Mouse (Mus musculus): Measurements from ENCODE around the gene Adamts14. TPM values are rescaled to one million over a fixed set of nuclear protein-coding genes. Genes with fewer than 3 reads are reported as not detected.

The Adamts14 gene
- polyA plus RNA-seq, 1 experiment from 2014 or later, result 1.2 TPM

DNA sequence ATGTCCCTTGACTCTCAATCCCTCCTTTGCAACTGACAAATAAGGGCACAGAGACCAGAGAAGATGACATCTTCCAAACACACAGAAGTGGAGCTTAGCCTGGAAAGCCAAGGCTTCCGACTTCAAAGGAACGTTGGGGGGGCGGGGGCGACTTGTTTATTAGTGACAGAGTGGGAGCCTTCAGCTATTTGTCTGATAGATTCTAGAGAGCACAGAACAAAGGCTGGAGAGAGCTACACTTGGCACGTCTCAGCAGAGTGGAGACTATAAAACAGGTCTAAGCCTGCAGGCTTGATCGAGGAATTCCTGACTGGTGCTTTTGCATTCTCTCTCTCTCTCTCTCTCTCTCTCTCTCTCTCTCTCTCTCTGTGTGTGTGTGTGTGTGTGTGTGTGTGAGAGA, 122.6 kb downstream of the Adamts14 start:
- H3K27me3 ChIP-seq (replicated peaks), result no peaks in the 10 kb centered on the region
- 0 out of 2 replicates have a peak overlapping the region, but pooled peaks have one; percentile 31 for H3K27ac ChIP-seq
- H3K9ac ChIP-seq, result no peak overlapping the region
- peaks cover 8% of the 10 kb centered on the region; the same call in 1 of the 2 replicates for H3K4me1 ChIP-seq
- no peaks in the 10 kb centered on the region for H3K9me3 ChIP-seq
- no peak overlapping the region for H3K4me3 ChIP-seq (replicated peaks)
- WGBS, result 27% methylated on average over 6 of the region's 6 CpGs
- H3K4me2 ChIP-seq, result no peak overlapping the region
- ATAC-seq (ENCODE audit: insufficient read depth, low FRiP score, low read depth), result no peak
- no peaks in the 10 kb centered on the region for H3K36me3 ChIP-seq

DNA sequence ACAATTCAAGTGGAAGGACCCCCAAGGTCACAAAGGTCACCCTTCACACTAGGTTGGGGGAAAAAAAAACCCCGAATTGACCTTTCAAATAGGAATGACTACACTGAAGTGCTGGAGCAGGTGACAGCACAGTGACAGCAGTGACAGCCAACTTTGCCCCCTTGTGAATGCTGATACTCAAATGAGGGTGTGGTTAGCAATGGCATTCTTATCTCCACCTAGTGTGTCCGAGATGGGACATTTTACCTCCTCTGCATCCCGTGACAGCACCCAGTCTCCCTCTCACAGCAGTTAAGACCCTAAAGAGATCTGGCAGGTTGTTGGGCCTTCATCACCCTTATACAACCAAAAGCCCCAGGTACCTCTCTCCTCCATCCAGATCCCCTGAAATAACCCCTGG, 123.8 kb downstream of the Adamts14 start:
- Histone ChIP-seq H3K27ac (no peak overlapping the region), H3K4me3 (replicated peaks) (no peak overlapping the region), H3K9me3 (no peaks in the 10 kb centered on the region), H3K9ac (no peak overlapping the region), H3K4me1 (peaks cover 11% of the 10 kb centered on the region; the same call in 1 of the 2 replicates), H3K36me3 (no peaks in the 10 kb centered on the region), H3K27me3 (replicated peaks) (no peaks in the 10 kb centered on the region), H3K4me2 (no peak overlapping the region)
- WGBS, result 61% methylated on average over 3 of the region's 3 CpGs
- no peak for ATAC-seq (ENCODE audit: insufficient read depth, low FRiP score, low read depth)

DNA sequence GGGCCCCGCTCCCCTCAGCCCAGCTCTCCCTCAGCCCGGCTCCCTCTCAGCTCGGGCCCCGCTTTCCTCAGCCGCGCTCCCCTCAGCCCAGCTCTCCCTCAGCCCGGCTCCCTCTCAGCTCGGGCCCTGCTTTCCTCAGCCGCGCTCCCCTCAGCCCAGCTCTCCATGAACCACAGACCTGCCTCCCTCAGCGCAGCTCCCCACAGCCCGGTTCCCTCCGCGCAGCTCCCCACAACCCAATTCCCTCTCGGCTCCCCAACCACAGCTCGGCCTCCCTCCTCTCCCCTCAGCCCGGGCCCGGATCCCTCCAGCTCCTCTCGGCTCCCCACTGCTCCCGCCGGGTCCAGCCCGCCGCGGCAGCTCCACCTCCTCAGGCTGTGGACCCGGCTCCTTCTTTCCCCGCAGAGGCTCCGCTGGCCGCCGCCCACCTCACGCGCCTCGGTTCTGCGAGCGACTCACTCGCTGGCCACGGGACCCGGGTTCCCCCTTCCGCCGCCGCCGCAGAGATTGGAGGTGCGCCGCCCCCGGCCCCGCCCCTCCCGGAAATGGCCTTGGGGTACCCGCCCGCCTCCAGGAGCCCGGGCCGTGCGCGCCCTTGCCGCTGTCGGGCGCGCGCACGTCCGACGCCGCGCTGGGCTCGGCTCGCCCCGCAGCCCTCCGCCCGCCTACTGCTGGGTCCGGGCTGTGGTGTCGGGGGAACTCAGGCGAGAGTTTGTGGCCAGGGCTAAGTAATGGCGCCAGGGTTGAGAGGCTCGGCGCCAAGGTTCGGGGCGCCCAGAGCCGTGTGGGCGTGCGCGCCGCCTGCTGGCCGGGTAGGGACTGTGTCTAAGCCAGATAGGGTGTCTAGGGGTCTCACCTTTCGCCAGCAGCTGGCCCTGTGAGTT, 125.8 kb downstream of the Adamts14 start, which contains the start of gene Sgpl1:
TSS of gene Sgpl1 (minus strand) at position 547 of the 884 bp plus-strand sequence.
- Histone ChIP-seq H3K27me3 (replicated peaks) (no peaks in the 10 kb centered on the region), H3K4me3 (replicated peaks) (peak within 1 kb of the TSS; percentile 92), H3K9me3 (no peaks in the 10 kb centered on the region), H3K4me2 (peak within 1 kb of the TSS; percentile 98), H3K9ac (peak within 1 kb of the TSS; percentile 92), H3K27ac (peak within 1 kb of the TSS; percentile 97), H3K36me3 (no peaks in the 10 kb centered on the region), H3K4me1 (peaks cover 7% of the 10 kb centered on the region; the same call in 1 of the 2 replicates)
- under 1% methylated on average over 82 of the region's 82 CpGs for WGBS
- ATAC-seq (ENCODE audit: insufficient read depth, low FRiP score, low read depth), result peak; percentile 87

Other genes starting within 250 kb of the Adamts14 start
- 152 and 183 TPM in 2 replicates for gene Pcbd1, start 184.1 kb downstream of the Adamts14 start, polyA plus RNA-seq (2015; fragmentation: Nextera tagmentation; extraction: Ambion mirVana)
- gene Sgpl1, start 125.7 kb downstream of the Adamts14 start, polyA plus RNA-seq (2015; fragmentation: Nextera tagmentation; extraction: Ambion mirVana), result 46.9 and 53.5 TPM in 2 replicates
- gene Tbata, start 101.5 kb downstream of the Adamts14 start, polyA plus RNA-seq (2015; fragmentation: Nextera tagmentation; extraction: Ambion mirVana), result 0.09 TPM in 1 of 2 replicates, not detected in the other
- gene Prf1, start 24.4 kb upstream of the Adamts14 start, polyA plus RNA-seq (2015; fragmentation: Nextera tagmentation; extraction: Ambion mirVana), result 0.06 TPM in 1 of 2 replicates, not detected in the other
- 16.9 and 18.7 TPM in 2 replicates for gene Pald1, start 110.1 kb upstream of the Adamts14 start, polyA plus RNA-seq (2015; fragmentation: Nextera tagmentation; extraction: Ambion mirVana)
- 0.15 and 0.18 TPM in 2 replicates for gene Nodal, start 144.5 kb upstream of the Adamts14 start, polyA plus RNA-seq (2015; fragmentation: Nextera tagmentation; extraction: Ambion mirVana)
- 72.3 and 77.5 TPM in 2 replicates for gene Eif4ebp2, start 179.2 kb upstream of the Adamts14 start, polyA plus RNA-seq (2015; fragmentation: Nextera tagmentation; extraction: Ambion mirVana)
- 5.4 and 5.6 TPM in 2 replicates for gene Lrrc20, start 202.4 kb upstream of the Adamts14 start, polyA plus RNA-seq (2015; fragmentation: Nextera tagmentation; extraction: Ambion mirVana)

Data from stomach, embryonic 15.5 days (tissue).